Mouse (Mus musculus) lung, adult 2 months (tissue): ENCODE data around the gene Syde1.
"Not testable (repeated sequence)": the region's sequence is repeated elsewhere in the genome, so short reads cannot be mapped to it uniquely, and the experiment has no call there.

Experiments used
- CTCF ChIP-seq: fragments of 200-500 bp; IDR thresholded peaks from 2 replicates; pipeline ENCODE4 v1.5.1; 2011; ENCODE audit warnings: mild to moderate bottlenecking, low read length, control low read depth; ENCODE audit not compliant: insufficient read depth
- POLR2A ChIP-seq: fragments of 200-500 bp; IDR thresholded peaks from 2 replicates; pipeline ENCODE4 v1.6.1; 2011; ENCODE audit warnings: low read depth, mild to moderate bottlenecking, control low read depth, low read length, borderline replicate concordance; ENCODE audit errors: extremely low read depth

GRCm38 (mm10) chr10:78623143-78623542 is 31.4 kb upstream of the Syde1 start:
- not testable (repeated sequence) for TF ChIP-seq CTCF, POLR2A
